ENCODE assay signal across 8 mouse cellular contexts in the genomic region with DNA sequence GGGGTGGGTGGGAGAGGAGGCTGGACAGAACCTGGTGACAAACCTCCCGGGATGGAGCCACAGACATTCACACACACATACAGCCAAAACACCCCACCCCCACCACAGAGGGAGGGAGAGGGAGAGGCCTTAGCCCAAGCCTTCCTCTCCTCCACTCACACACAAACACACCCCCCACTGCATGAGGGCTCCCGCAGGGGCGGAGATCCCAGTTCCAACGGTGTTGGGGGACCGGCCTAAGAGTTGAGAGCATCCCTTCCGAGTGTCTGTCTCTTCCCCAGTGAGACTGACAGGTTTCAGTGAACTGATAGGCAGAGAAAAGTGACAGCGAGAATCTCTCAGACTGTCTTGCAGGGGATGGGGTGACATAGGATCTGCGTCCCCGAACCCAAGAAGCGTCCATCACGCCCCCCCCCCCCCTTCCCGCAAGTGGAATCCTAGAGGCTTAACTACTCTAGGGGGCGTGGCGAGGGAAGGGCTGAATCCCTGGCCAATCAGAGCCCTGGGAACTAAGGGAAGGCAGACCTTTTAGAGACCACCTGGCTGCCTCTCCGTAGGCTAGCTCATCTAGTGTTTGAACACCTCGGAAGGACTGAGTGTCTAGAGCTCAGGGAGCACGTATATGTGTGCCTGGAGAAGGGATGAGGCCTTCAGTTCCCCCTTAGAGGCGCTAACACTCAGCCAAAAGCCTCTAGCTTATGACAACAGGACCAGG. TPM values are rescaled to one million over a fixed set of nuclear protein-coding genes. Genes with fewer than 3 reads are reported as not detected.
DNase-seq lines count a peak whose midpoint lies in the region; ATAC-seq and TF ChIP-seq lines count a peak whose summit lies in the region.

No protein-coding gene starts in this region.

- DNase-seq in B cell, adult 2 months, result peak; percentile 52 to 67
- peak; percentile 82 for DNase-seq in embryonic facial prominence, embryonic 11.5 days (ENCODE audit: low spot score)
- DNase-seq in heart, adult 2 months, result peak in 1 of 2 experiments; percentile 84
- peak; percentile 83 for DNase-seq in kidney, adult 2 months
- DNase-seq in midbrain, embryonic 11.5 days (ENCODE audit: low spot score, missing footprints), result no peak

- no peaks in the 10 kb centered on the region for H3K79me2 ChIP-seq in heart, adult 2 months (replicated peaks; ENCODE audit: control insufficient read depth, insufficient read depth, low read length)

- TF ChIP-seq CTCF in heart, adult 2 months (IDR thresholded peaks at IDR 0.05), result no peak
- TF ChIP-seq CTCF in kidney, adult 2 months (conservative IDR thresholded peaks at IDR 0.05; ENCODE audit: insufficient read depth, insufficient read length, low read depth, low read length), result no peak

- H3K4me1 ChIP-seq in embryonic facial prominence, embryonic 11.5 days (ENCODE audit: control insufficient read depth, insufficient read depth, low read length), result peaks cover 6% of the 10 kb centered on the region
- H3K4me1 ChIP-seq in heart, adult 2 months (ENCODE audit: control insufficient read depth, insufficient read depth, low read length), result 0 out of 2 replicates have a peak, but pooled peaks cover 1% of the 10 kb centered on the region
- peaks cover 4% of the 10 kb centered on the region; the same call in 1 of the 2 replicates for H3K4me1 ChIP-seq in kidney, adult 2 months (ENCODE audit: control insufficient read depth, insufficient read depth, low read length)
- H3K4me1 ChIP-seq in limb, embryonic 12.5 days (replicated peaks), result peaks cover 39% of the 10 kb centered on the region
- peaks cover 25% of the 10 kb centered on the region for H3K4me1 ChIP-seq in midbrain, embryonic 11.5 days (ENCODE audit: control insufficient read depth, insufficient read depth, low read length)
- peaks cover 38% of the 10 kb centered on the region for H3K4me1 ChIP-seq in stomach, embryonic 15.5 days

- no peak overlapping the region for H3K27ac ChIP-seq in embryonic facial prominence, embryonic 11.5 days (replicated peaks; ENCODE audit: low read depth, low read length)
- H3K27ac ChIP-seq in heart, adult 2 months, result peak overlapping the region; percentile 95
- peak overlapping the region; percentile 77 for H3K27ac ChIP-seq in kidney, adult 2 months (ENCODE audit: insufficient read depth, low read depth, low read length)
- H3K27ac ChIP-seq in limb, embryonic 12.5 days, result peak overlapping the region; percentile 56; the same call in 1 of the 2 replicates
- no peak overlapping the region; the same call in 1 of the 2 replicates for H3K27ac ChIP-seq in midbrain, embryonic 11.5 days (ENCODE audit: low read depth, low read length)
- H3K27ac ChIP-seq in stomach, embryonic 15.5 days, result peak overlapping the region; percentile 81

- WGBS in embryonic facial prominence, embryonic 11.5 days, result 3% methylated on average over 18 of the region's 18 CpGs
- WGBS in heart, adult 2 months, result 3% methylated on average over 18 of the region's 18 CpGs
- 4% methylated on average over 18 of the region's 18 CpGs for WGBS in kidney, adult 2 months
- 3% methylated on average over 18 of the region's 18 CpGs for WGBS in limb, embryonic 12.5 days
- 3% methylated on average over 17 of the region's 18 CpGs for WGBS in midbrain, embryonic 11.5 days
- 3% methylated on average over 18 of the region's 18 CpGs for WGBS in stomach, embryonic 15.5 days

- H3K27me3 ChIP-seq in embryonic facial prominence, embryonic 11.5 days (ENCODE audit: control insufficient read depth, insufficient read depth, low read length), result peaks cover 34% of the 10 kb centered on the region
- H3K27me3 ChIP-seq in heart, adult 2 months (ENCODE audit: control insufficient read depth, insufficient read depth, low read length), result no peaks in the 10 kb centered on the region
- no peaks in the 10 kb centered on the region for H3K27me3 ChIP-seq in kidney, adult 2 months (replicated peaks; ENCODE audit: control insufficient read depth, insufficient read depth, low read length)
- H3K27me3 ChIP-seq in limb, embryonic 12.5 days, result peaks cover 67% of the 10 kb centered on the region
- peaks cover 46% of the 10 kb centered on the region for H3K27me3 ChIP-seq in midbrain, embryonic 11.5 days (ENCODE audit: control insufficient read depth, insufficient read depth, low read length)
- H3K27me3 ChIP-seq in stomach, embryonic 15.5 days (replicated peaks), result peaks cover 45% of the 10 kb centered on the region

- peak; percentile 17 for ATAC-seq in activated CD4-positive, CD25-positive, alpha-beta regulatory T cell, adult 4 months
- peak; percentile 36 for ATAC-seq in embryonic facial prominence, embryonic 11.5 days (replicated peaks; ENCODE audit: insufficient number of reproducible peaks, low FRiP score, low TSS enrichment, low read depth)
- peak; percentile 42 for ATAC-seq in limb, embryonic 12.5 days (ENCODE audit: insufficient number of reproducible peaks, insufficient read depth, low FRiP score, low TSS enrichment, low read depth)
- ATAC-seq in midbrain, embryonic 11.5 days (ENCODE audit: low FRiP score), result peak; percentile 53
- ATAC-seq in stomach, embryonic 15.5 days (ENCODE audit: insufficient read depth, low FRiP score, low read depth), result peak; percentile 41

- intact Hi-C loops in heart, adult 2 months (cut with DNase I), result no loop called here

- peak overlapping the region; percentile 58 for H3K4me3 ChIP-seq in embryonic facial prominence, embryonic 11.5 days (ENCODE audit: low read depth, low read length)
- H3K4me3 ChIP-seq in heart, adult 2 months, result peak overlapping the region; percentile 84
- H3K4me3 ChIP-seq in kidney, adult 2 months (ENCODE audit: insufficient read depth, low read depth, low read length), result peak overlapping the region; percentile 66
- H3K4me3 ChIP-seq in limb, embryonic 12.5 days (replicated peaks), result peak overlapping the region; percentile 66
- peak overlapping the region; percentile 61 for H3K4me3 ChIP-seq in midbrain, embryonic 11.5 days (ENCODE audit: low read depth, low read length)
- peak overlapping the region; percentile 67 for H3K4me3 ChIP-seq in stomach, embryonic 15.5 days (replicated peaks)

- H3K36me3 ChIP-seq in embryonic facial prominence, embryonic 11.5 days (replicated peaks; ENCODE audit: control insufficient read depth, insufficient read depth, low read depth, low read length), result no peaks in the 10 kb centered on the region
- H3K36me3 ChIP-seq in heart, adult 2 months (ENCODE audit: control insufficient read depth, insufficient read depth, low read length), result no peaks in the 10 kb centered on the region
- no peaks in the 10 kb centered on the region for H3K36me3 ChIP-seq in kidney, adult 2 months (ENCODE audit: control insufficient read depth, insufficient read depth, low read length)
- H3K36me3 ChIP-seq in limb, embryonic 12.5 days, result no peaks in the 10 kb centered on the region
- no peaks in the 10 kb centered on the region for H3K36me3 ChIP-seq in midbrain, embryonic 11.5 days (ENCODE audit: control insufficient read depth, insufficient read depth, low read length)
- H3K36me3 ChIP-seq in stomach, embryonic 15.5 days, result no peaks in the 10 kb centered on the region

- no peak for TF ChIP-seq EP300 in heart, adult 2 months (IDR thresholded peaks at IDR 0.05; ENCODE audit: insufficient read depth, low read depth, low read length)

- peak overlapping the region; percentile 35; the same call in 1 of the 2 replicates for H3K9ac ChIP-seq in embryonic facial prominence, embryonic 11.5 days (replicated peaks; ENCODE audit: low read length)
- H3K9ac ChIP-seq in heart, adult 2 months (ENCODE audit: low read depth, low read length), result peak overlapping the region; percentile 70
- peak overlapping the region; percentile 57 for H3K9ac ChIP-seq in limb, embryonic 12.5 days (replicated peaks)
- peak overlapping the region; percentile 28; the same call in 1 of the 2 replicates for H3K9ac ChIP-seq in midbrain, embryonic 11.5 days (ENCODE audit: low read length)
- 0 out of 2 replicates have a peak overlapping the region, but pooled peaks have one; percentile 5 for H3K9ac ChIP-seq in stomach, embryonic 15.5 days

- TF ChIP-seq POLR2A in heart, adult 2 months (IDR thresholded peaks at IDR 0.05; ENCODE audit: insufficient read depth, low read depth, low read length), result no peak
- TF ChIP-seq POLR2A in kidney, adult 2 months (IDR thresholded peaks at IDR 0.05; ENCODE audit: low read depth, low read length), result no peak

- H3K4me2 ChIP-seq in embryonic facial prominence, embryonic 11.5 days (ENCODE audit: low read depth, low read length), result peak overlapping the region; percentile 75
- peak overlapping the region; percentile 98 for H3K4me2 ChIP-seq in limb, embryonic 12.5 days
- peak overlapping the region; percentile 73 for H3K4me2 ChIP-seq in midbrain, embryonic 11.5 days
- peak overlapping the region; percentile 98 for H3K4me2 ChIP-seq in stomach, embryonic 15.5 days

- H3K9me3 ChIP-seq in embryonic facial prominence, embryonic 11.5 days (replicated peaks; ENCODE audit: control insufficient read depth, low read length), result no peaks in the 10 kb centered on the region
- no peaks in the 10 kb centered on the region for H3K9me3 ChIP-seq in limb, embryonic 12.5 days
- no peaks in the 10 kb centered on the region for H3K9me3 ChIP-seq in midbrain, embryonic 11.5 days (ENCODE audit: control insufficient read depth, low read length)
- H3K9me3 ChIP-seq in stomach, embryonic 15.5 days, result no peaks in the 10 kb centered on the region

RNA-seq across cellular contexts. Expression of a gene that starts 2.0 kb away (rescaled TPM):
- 1 to 10 TPM in 1 of 2 experiments, under 1 TPM in 1; 0.79 to 1.1 TPM for polyA plus RNA-seq in activated CD4-positive, CD25-positive, alpha-beta regulatory T cell, adult 4 months (2017; shearing (Covaris generic))
- not detected in 2 replicates for polyA plus RNA-seq in embryonic facial prominence, embryonic 11.5 days (2014; fragmentation: Nextera tagmentation; extraction: Ambion mirVana)
- 1 to 10 TPM in 1 of 2 experiments, under 1 TPM in 1; 0.89 to 1.1 TPM for total RNA-seq in heart, adult 2 months (2021)
- polyA plus RNA-seq in heart, adult 2 months (2012; rRNA removed), result 0.94 and 1.1 TPM in 2 replicates
- polyA plus RNA-seq in kidney, adult 2 months (2012; rRNA removed), result 0.17 and 0.19 TPM in 2 replicates
- 0.18 and 0.20 TPM in 2 replicates for polyA plus RNA-seq in limb, embryonic 12.5 days (2016; fragmentation: Nextera tagmentation; extraction: Ambion mirVana)
- polyA plus RNA-seq in midbrain, embryonic 11.5 days (2014; fragmentation: Nextera tagmentation; extraction: Ambion mirVana), result 0.04 TPM in 1 of 2 replicates, not detected in the other
- 0.12 and 0.17 TPM in 2 replicates for polyA plus RNA-seq in stomach, embryonic 15.5 days (2015; fragmentation: Nextera tagmentation; extraction: Ambion mirVana)

RNA-seq across cellular contexts. Expression of a gene that starts 25.5 kb away (rescaled TPM):
- not detected for polyA plus RNA-seq in activated CD4-positive, CD25-positive, alpha-beta regulatory T cell, adult 4 months (2017; shearing (Covaris generic))
- polyA plus RNA-seq in embryonic facial prominence, embryonic 11.5 days (2014; fragmentation: Nextera tagmentation; extraction: Ambion mirVana), result 15.8 and 17.5 TPM in 2 replicates
- 100 to 1,000 TPM; 114 to 136 TPM for total RNA-seq in heart, adult 2 months (2021)
- 273 and 340 TPM in 2 replicates for polyA plus RNA-seq in heart, adult 2 months (2012; rRNA removed)
- 7.6 and 19.1 TPM in 2 replicates for polyA plus RNA-seq in kidney, adult 2 months (2012; rRNA removed)
- polyA plus RNA-seq in limb, embryonic 12.5 days (2016; fragmentation: Nextera tagmentation; extraction: Ambion mirVana), result 12.4 and 12.8 TPM in 2 replicates
- 48.5 and 53.2 TPM in 2 replicates for polyA plus RNA-seq in midbrain, embryonic 11.5 days (2014; fragmentation: Nextera tagmentation; extraction: Ambion mirVana)
- 10.6 and 13.9 TPM in 2 replicates for polyA plus RNA-seq in stomach, embryonic 15.5 days (2015; fragmentation: Nextera tagmentation; extraction: Ambion mirVana)

RNA-seq across cellular contexts. Expression of a gene that starts 28.0 kb away (rescaled TPM):
- polyA plus RNA-seq in activated CD4-positive, CD25-positive, alpha-beta regulatory T cell, adult 4 months (2017; shearing (Covaris generic)), result 1 to 10 TPM; 1.1 to 1.2 TPM
- not detected in 2 replicates for polyA plus RNA-seq in embryonic facial prominence, embryonic 11.5 days (2014; fragmentation: Nextera tagmentation; extraction: Ambion mirVana)
- total RNA-seq in heart, adult 2 months (2021), result under 1 TPM in 1 of 2 experiments, not detected in 1; 0.21 TPM
- polyA plus RNA-seq in heart, adult 2 months (2012; rRNA removed), result 0.09 and 0.33 TPM in 2 replicates
- not detected in 2 replicates for polyA plus RNA-seq in kidney, adult 2 months (2012; rRNA removed)
- not detected in 2 replicates for polyA plus RNA-seq in limb, embryonic 12.5 days (2016; fragmentation: Nextera tagmentation; extraction: Ambion mirVana)
- 0.18 and 0.50 TPM in 2 replicates for polyA plus RNA-seq in midbrain, embryonic 11.5 days (2014; fragmentation: Nextera tagmentation; extraction: Ambion mirVana)
- 0.21 and 0.33 TPM in 2 replicates for polyA plus RNA-seq in stomach, embryonic 15.5 days (2015; fragmentation: Nextera tagmentation; extraction: Ambion mirVana)

RNA-seq across cellular contexts. Expression of a gene that starts 36.3 kb away (rescaled TPM):
- polyA plus RNA-seq in activated CD4-positive, CD25-positive, alpha-beta regulatory T cell, adult 4 months (2017; shearing (Covaris generic)), result 100 to 1,000 TPM in 1 of 2 experiments, 10 to 100 TPM in 1; 96.0 to 113 TPM
- 53.2 and 54.9 TPM in 2 replicates for polyA plus RNA-seq in embryonic facial prominence, embryonic 11.5 days (2014; fragmentation: Nextera tagmentation; extraction: Ambion mirVana)
- 10 to 100 TPM; 25.1 to 30.8 TPM for total RNA-seq in heart, adult 2 months (2021)
- 43.3 and 51.5 TPM in 2 replicates for polyA plus RNA-seq in heart, adult 2 months (2012; rRNA removed)
- polyA plus RNA-seq in kidney, adult 2 months (2012; rRNA removed), result 69.5 and 71.5 TPM in 2 replicates
- 66.4 and 68.8 TPM in 2 replicates for polyA plus RNA-seq in limb, embryonic 12.5 days (2016; fragmentation: Nextera tagmentation; extraction: Ambion mirVana)
- polyA plus RNA-seq in midbrain, embryonic 11.5 days (2014; fragmentation: Nextera tagmentation; extraction: Ambion mirVana), result 46.0 and 46.9 TPM in 2 replicates
- 106 and 111 TPM in 2 replicates for polyA plus RNA-seq in stomach, embryonic 15.5 days (2015; fragmentation: Nextera tagmentation; extraction: Ambion mirVana)

RNA-seq across cellular contexts. Expression of a gene that starts 36.7 kb away (rescaled TPM):
- 10 to 100 TPM; 61.1 to 72.3 TPM for polyA plus RNA-seq in activated CD4-positive, CD25-positive, alpha-beta regulatory T cell, adult 4 months (2017; shearing (Covaris generic))
- 87.1 and 94.5 TPM in 2 replicates for polyA plus RNA-seq in embryonic facial prominence, embryonic 11.5 days (2014; fragmentation: Nextera tagmentation; extraction: Ambion mirVana)
- total RNA-seq in heart, adult 2 months (2021), result 10 to 100 TPM; 46.8 to 48.6 TPM
- 47.1 and 49.1 TPM in 2 replicates for polyA plus RNA-seq in heart, adult 2 months (2012; rRNA removed)
- polyA plus RNA-seq in kidney, adult 2 months (2012; rRNA removed), result 27.6 and 31.9 TPM in 2 replicates
- 92.3 and 105 TPM in 2 replicates for polyA plus RNA-seq in limb, embryonic 12.5 days (2016; fragmentation: Nextera tagmentation; extraction: Ambion mirVana)
- polyA plus RNA-seq in midbrain, embryonic 11.5 days (2014; fragmentation: Nextera tagmentation; extraction: Ambion mirVana), result 111 and 118 TPM in 2 replicates
- 63.7 and 66.5 TPM in 2 replicates for polyA plus RNA-seq in stomach, embryonic 15.5 days (2015; fragmentation: Nextera tagmentation; extraction: Ambion mirVana)

Comparison
In these comparisons a context has a peak if more than half of its experiments do, and no peak if none do; other contexts are left out.
1. H3K27ac ChIP-seq: peak in heart, adult 2 months (single experiment), kidney, adult 2 months (single experiment), limb, embryonic 12.5 days (single experiment) and stomach, embryonic 15.5 days (single experiment); none in embryonic facial prominence, embryonic 11.5 days (single experiment) and midbrain, embryonic 11.5 days (single experiment).
2. H3K9ac ChIP-seq: peak in every context shown above with its lines; median percentile 70 in heart, adult 2 months; 57 in limb, embryonic 12.5 days; 35 in embryonic facial prominence, embryonic 11.5 days; 28 in midbrain, embryonic 11.5 days; 5 in stomach, embryonic 15.5 days.
3. Peak in every context shown above with its lines, with median percentiles within 50 percentile points of each other: ATAC-seq, H3K4me2 ChIP-seq and H3K4me3 ChIP-seq.